Mouse (Mus musculus) CD4-positive, CD25-positive, alpha-beta regulatory T cell, adult 2 months (primary cell): ENCODE data around the gene Oaz3.

Source experiments
- DNase-seq: peaks from one replicate; pipeline ENCODE4 v3.0.0-alpha.2; 2012; ENCODE audit warnings: low read depth, low spot score

Gene Oaz3

GRCm38 (mm10) chr3:94443597-94443964 is at the start of gene Oaz3:
Gene Oaz3 (minus strand): TSS chr3:94443915.
- no peak for DNase-seq

GRCm38 (mm10) chr3:94487581-94487980 is 43.9 kb upstream of the Oaz3 start:
- no peak for DNase-seq

GRCm38 (mm10) chr3:94485922-94486321 is 42.2 kb upstream of the Oaz3 start:
- no peak for DNase-seq

GRCm38 (mm10) chr3:94483790-94484439 is 40.2 kb upstream of the Oaz3 start:
- DNase-seq = peak; percentile 70

- DNase-seq = peak; percentile 28
Observed at GRCm38 (mm10) chr3:94482764-94483385, 39.2 kb upstream of the Oaz3 start.

GRCm38 (mm10) chr3:94481429-94481828 is 37.7 kb upstream of the Oaz3 start:
- no peak for DNase-seq

- no peak for DNase-seq
Observed at GRCm38 (mm10) chr3:94480291-94480884, 36.7 kb upstream of the Oaz3 start, which contains the start of gene Riiad1. Gene Riiad1 (minus strand): TSS chr3:94480341.

GRCm38 (mm10) chr3:94479564-94479963 is 35.8 kb upstream of the Oaz3 start:
- DNase-seq = no peak

- DNase-seq = no peak
Observed at GRCm38 (mm10) chr3:94478591-94479169, 35.0 kb upstream of the Oaz3 start.

GRCm38 (mm10) chr3:94477981-94478422 is 34.3 kb upstream of the Oaz3 start, which contains the start of gene Celf3:
Gene Celf3 (plus strand): TSS chr3:94478295.
- DNase-seq = no peak

GRCm38 (mm10) chr3:94477444-94477843 is 33.7 kb upstream of the Oaz3 start:
- DNase-seq = no peak

- DNase-seq = no peak
Observed at GRCm38 (mm10) chr3:94476301-94477035, 32.8 kb upstream of the Oaz3 start.

GRCm38 (mm10) chr3:94473567-94474232 is 30.0 kb upstream of the Oaz3 start:
- no peak for DNase-seq

GRCm38 (mm10) chr3:94473115-94473505 is 29.4 kb upstream of the Oaz3 start:
- no peak for DNase-seq

GRCm38 (mm10) chr3:94472447-94473114 is 28.9 kb upstream of the Oaz3 start:
- DNase-seq = no peak

- DNase-seq = no peak
Observed at GRCm38 (mm10) chr3:94468931-94469330, 25.2 kb upstream of the Oaz3 start.

GRCm38 (mm10) chr3:94465632-94466430 is 22.1 kb upstream of the Oaz3 start:
- no peak for DNase-seq

- no peak for DNase-seq
Observed at GRCm38 (mm10) chr3:94463926-94464578, 20.3 kb upstream of the Oaz3 start.

GRCm38 (mm10) chr3:94459834-94460233 is 16.1 kb upstream of the Oaz3 start:
- DNase-seq = no peak
